Mouse (Mus musculus) lung, adult 2 months (tissue): ENCODE results near the gene Ptpn18. TPM values are rescaled to one million over a fixed set of nuclear protein-coding genes. Genes with fewer than 3 reads are reported as not detected.

Source experiments
- DNase-seq: peaks from one replicate; pipeline ENCODE4 v3.0.0; 2022
- H3K4me1 ChIP-seq: fragments of 200-500 bp; 2 replicates; pipeline ENCODE4 v1.6.1; 2011; ENCODE audit warnings: low read length; ENCODE audit not compliant: control insufficient read depth, insufficient read depth
- H3K4me3 ChIP-seq: fragments of 200-500 bp; replicated peaks from 2 replicates; pipeline ENCODE3; 2011; ENCODE audit warnings: low read depth, mild to moderate bottlenecking, control low read depth, low read length; ENCODE audit errors: extremely low read depth
- CTCF ChIP-seq: fragments of 200-500 bp; IDR thresholded peaks from 2 replicates; pipeline ENCODE4 v1.5.1; 2011; ENCODE audit warnings: mild to moderate bottlenecking, low read length, control low read depth; ENCODE audit not compliant: insufficient read depth
- POLR2A ChIP-seq: fragments of 200-500 bp; IDR thresholded peaks from 2 replicates; pipeline ENCODE4 v1.6.1; 2011; ENCODE audit warnings: low read depth, mild to moderate bottlenecking, control low read depth, low read length, borderline replicate concordance; ENCODE audit errors: extremely low read depth
- WGBS: fragments of 180-500 bp; shearing (Covaris S2); methylation state at CpG from one replicate; pipeline ENCODE4 v1.1.7; 2018; 5-methylcytosine and 5-hydroxymethylcytosine counted together
- polyA plus RNA-seq: library from polyadenylated mRNA; depleted of rRNA; stranded (reverse); fragments of >200 nt; gene quantifications from 2 replicates; pipeline ENCODE4 v1.2.3, GENCODE M21; 2012; rRNA removed

Gene Ptpn18
- 95.1 and 177 TPM in 2 replicates for polyA plus RNA-seq

GRCm38 (mm10) chr1:34459284-34460060, at the start of gene Ptpn18:
TSS of gene Ptpn18 (plus strand) at chr1:34459762.
- WGBS, result under 1% methylated on average over 48 of the region's 48 CpGs
- Histone ChIP-seq H3K4me3 (peak within 1 kb of the TSS; percentile 83), H3K4me1 (no peaks in the 10 kb centered on the region)
- TF ChIP-seq CTCF (0 out of 2 replicates have a peak, but pooled peaks have one; percentile 14), POLR2A (peak; percentile 60; the same call in 1 of the 2 replicates)
- peak; percentile 96 for DNase-seq

- no peak for DNase-seq
- no peak overlapping the region for H3K4me3 ChIP-seq
- WGBS, result 92% methylated on average over 2 of the region's 2 CpGs
- TF ChIP-seq CTCF (no peak), POLR2A (no peak)
- no peaks in the 10 kb centered on the region for H3K4me1 ChIP-seq
Observed at GRCm38 (mm10) chr1:34428466-34428865, 31.1 kb upstream of the Ptpn18 start.

- TF ChIP-seq POLR2A (no peak), CTCF (no peak)
- 96% methylated on average over 4 of the region's 4 CpGs for whole genome bisulfite sequencing
Observed at GRCm38 (mm10) chr1:34429281-34429680, 30.3 kb upstream of the Ptpn18 start.

GRCm38 (mm10) chr1:34430981-34431380, 28.6 kb upstream of the Ptpn18 start:
- no peak for DNase-seq
- no peak overlapping the region for H3K4me3 ChIP-seq
- 97% methylated on average over 3 of the region's 3 CpGs for WGBS

More at GRCm38 (mm10) chr1:34429281-34429680, 30.3 kb upstream of the Ptpn18 start:
- no peak for DNase-seq
- peaks cover 4% of the 10 kb centered on the region for H3K4me1 ChIP-seq
- no peak overlapping the region for H3K4me3 ChIP-seq

GRCm38 (mm10) chr1:34431431-34431830, 28.1 kb upstream of the Ptpn18 start:
- no peak for DNase-seq
- TF ChIP-seq POLR2A (no peak), CTCF (no peak)
- Histone ChIP-seq H3K4me3 (no peak overlapping the region), H3K4me1 (peaks cover 4% of the 10 kb centered on the region)
- 98% methylated on average over 9 of the region's 9 CpGs for WGBS

More at GRCm38 (mm10) chr1:34430981-34431380, 28.6 kb upstream of the Ptpn18 start:
- peaks cover 4% of the 10 kb centered on the region for H3K4me1 ChIP-seq
- TF ChIP-seq POLR2A (no peak), CTCF (no peak)

GRCm38 (mm10) chr1:34432411-34432775, 27.2 kb upstream of the Ptpn18 start:
- TF ChIP-seq POLR2A, result no peak
- TF ChIP-seq CTCF, result no peak
- DNase-seq, result peak; percentile 18
- 59% methylated on average over 13 of the region's 13 CpGs for WGBS
- peaks cover 4% of the 10 kb centered on the region for H3K4me1 ChIP-seq
- H3K4me3 ChIP-seq, result no peak overlapping the region

GRCm38 (mm10) chr1:34432776-34433481, 26.6 kb upstream of the Ptpn18 start:
- DNase-seq, result peak; percentile 35
- peaks cover 4% of the 10 kb centered on the region for H3K4me1 ChIP-seq
- TF ChIP-seq CTCF (no peak), POLR2A (peak; percentile 64; the same call in 1 of the 2 replicates)
- H3K4me3 ChIP-seq, result peak overlapping the region; percentile 59
- 20% methylated on average over 35 of the region's 35 CpGs for WGBS

- no peak for TF ChIP-seq POLR2A
- no peak for TF ChIP-seq CTCF
- 13% methylated on average over 19 of the region's 19 CpGs for WGBS
- peak; percentile 24 for DNase-seq
- peaks cover 4% of the 10 kb centered on the region for H3K4me1 ChIP-seq
- peak overlapping the region; percentile 76 for H3K4me3 ChIP-seq
Observed at GRCm38 (mm10) chr1:34433891-34434521, 25.6 kb upstream of the Ptpn18 start.

- TF ChIP-seq CTCF (no peak), POLR2A (peak; percentile 72; the same call in 1 of the 2 replicates)
- DNase-seq, result peak; percentile 93
- H3K4me1 ChIP-seq, result peaks cover 4% of the 10 kb centered on the region
- 1% methylated on average over 30 of the region's 30 CpGs for WGBS
- peak overlapping the region; percentile 76 for H3K4me3 ChIP-seq
Observed at GRCm38 (mm10) chr1:34434660-34435160, 24.9 kb upstream of the Ptpn18 start.
